Mouse (Mus musculus) myocyte (in vitro differentiated cells): ENCODE measurements at regions not wholly inside any gene's neighbourhood (a gene's known extent, or its start where the extent isn't known, plus 50 kb on each side); places are given as distances from the start of the nearest gene placed in this dataset.

Experiments used
- CEBPB ChIP-seq: IDR thresholded peaks from 2 replicates; pipeline ENCODE4 v1.6.1; 2011; ENCODE audit warnings: mild to moderate bottlenecking, moderate library complexity; ENCODE audit not compliant: poor library complexity, insufficient read depth, severe bottlenecking
- E2F4 ChIP-seq: IDR thresholded peaks from one replicate; pipeline ENCODE4 v1.6.1; 2011; ENCODE audit warnings: mild to moderate bottlenecking, control low read depth, moderate library complexity; ENCODE audit not compliant: insufficient read depth
- MAX ChIP-seq: IDR thresholded peaks from one replicate; pipeline ENCODE4 v1.6.1; 2011; ENCODE audit warnings: low read depth, mild to moderate bottlenecking, control low read depth
- MYOD1 ChIP-seq, 3 experiments: IDR thresholded peaks; one replicate each; pipeline ENCODE4 v1.6.1; 2011; ENCODE audit warnings: control low read depth in 2 of 3, low read depth in 2 of 3, mild to moderate bottlenecking in 2 of 3, moderate library complexity in 1 of 3; ENCODE audit not compliant: insufficient read length in 2 of 3, control insufficient read depth in 1 of 3
- MYOG ChIP-seq, 3 experiments: IDR thresholded peaks; one replicate each; pipeline ENCODE4 v1.6.1; 2011; ENCODE audit warnings: control low read depth in 2 of 3, low read depth in 2 of 3, mild to moderate bottlenecking in 2 of 3; ENCODE audit not compliant: insufficient read length in 2 of 3, control insufficient read depth in 1 of 3, insufficient read depth in 1 of 3
- POLR2A ChIP-seq: IDR thresholded peaks from one replicate; pipeline ENCODE4 v1.6.1; 2011; ENCODE audit warnings: low read depth, mild to moderate bottlenecking, control low read depth, moderate library complexity; ENCODE audit not compliant: insufficient read length
- POLR2AphosphoS2 ChIP-seq: IDR thresholded peaks from one replicate; pipeline ENCODE4 v1.6.1; 2011; ENCODE audit warnings: low read depth, control low read depth; ENCODE audit not compliant: insufficient read length
- REST ChIP-seq: IDR thresholded peaks from one replicate; pipeline ENCODE4 v1.6.1; 2011; ENCODE audit warnings: mild to moderate bottlenecking, control low read depth, moderate library complexity; ENCODE audit not compliant: insufficient read depth, insufficient read length
- SRF ChIP-seq: IDR thresholded peaks from one replicate; pipeline ENCODE4 v1.6.1; 2011; ENCODE audit warnings: low read depth; ENCODE audit not compliant: control insufficient read depth, insufficient read length
- TCF12 ChIP-seq: IDR thresholded peaks from one replicate; pipeline ENCODE4 v1.6.1; 2011; ENCODE audit warnings: mild to moderate bottlenecking, control low read depth; ENCODE audit not compliant: poor library complexity, insufficient read depth, severe bottlenecking
- USF1 ChIP-seq: IDR thresholded peaks from one replicate; pipeline ENCODE4 v1.6.1; 2011; ENCODE audit warnings: low read depth, mild to moderate bottlenecking, control low read depth, moderate library complexity

DNA sequence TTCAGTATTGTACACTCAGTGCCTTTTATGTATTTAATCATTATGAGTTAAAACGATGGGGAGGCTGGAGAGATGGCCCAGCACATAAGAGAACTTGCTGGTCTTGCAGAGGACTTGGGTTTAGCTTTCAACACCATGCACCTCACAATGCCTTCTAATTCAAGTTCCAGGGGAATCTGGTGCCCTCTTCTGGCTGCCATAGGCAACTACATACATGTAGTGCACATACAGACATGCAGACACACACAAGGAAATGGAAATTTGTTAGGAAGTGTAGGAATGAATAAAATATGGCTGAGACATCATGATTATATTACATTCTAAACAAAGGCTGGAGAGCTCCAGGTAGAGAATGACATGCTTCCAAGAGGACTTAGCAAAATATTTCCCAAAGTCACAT, 251.4 kb downstream of the Hivep2 start:
- TF ChIP-seq POLR2A (no peak), MAX (no peak), CEBPB (no peak), USF1 (no peak), E2F4 (no peak), REST (no peak), TCF12 (no peak), MYOD1 (IDR thresholded peaks at IDR 0.05; ENCODE audit: control insufficient read depth in 1 of 3, insufficient read length in 2 of 3, low read depth in 2 of 3) (no peak), POLR2AphosphoS2 (no peak), SRF (no peak), MYOG (IDR thresholded peaks at IDR 0.05; ENCODE audit: control insufficient read depth in 1 of 3, insufficient read depth in 1 of 3, insufficient read length in 2 of 3, low read depth in 2 of 3) (no peak)
